Mouse (Mus musculus): ENCODE measurements around the gene Rpsa. TPM values are rescaled to one million over a fixed set of nuclear protein-coding genes. Genes with fewer than 3 reads are reported as not detected.

Gene Rpsa
- polyA plus RNA-seq, 1 experiment: 7,213 TPM

GRCm38 (mm10) chr9:120151152-120151551 lies 23.7 kb downstream of the Rpsa start:
- peaks cover 29% of the 10 kb centered on the region for H3K27me3 ChIP-seq (replicated peaks)

GRCm38 (mm10) chr9:120151906-120152399 lies 24.5 kb downstream of the Rpsa start:
- TF ChIP-seq FLI1 (IDR thresholded peaks at IDR 0.05; ENCODE audit: low read length) (no peak), GATA1 (IDR thresholded peaks at IDR 0.05; ENCODE audit: borderline replicate concordance, low read length) (no peak)
- no peak overlapping the region for H3K4me3 ChIP-seq (replicated peaks)
- no peaks in the 10 kb centered on the region for H3K36me3 ChIP-seq (replicated peaks; ENCODE audit: low read length)
- H3K4me1 ChIP-seq: no peaks in the 10 kb centered on the region
- H3K27me3 ChIP-seq (replicated peaks): peaks cover 31% of the 10 kb centered on the region
- H3K9me3 ChIP-seq: no peaks in the 10 kb centered on the region

More at GRCm38 (mm10) chr9:120151152-120151551, 23.7 kb downstream of the Rpsa start:
- Histone ChIP-seq H3K9me3 (no peaks in the 10 kb centered on the region), H3K36me3 (replicated peaks; ENCODE audit: low read length) (no peaks in the 10 kb centered on the region), H3K4me3 (replicated peaks) (no peak overlapping the region), H3K4me1 (no peaks in the 10 kb centered on the region)
- no peak for TF ChIP-seq FLI1 (IDR thresholded peaks at IDR 0.05; ENCODE audit: low read length)
- TF ChIP-seq GATA1 (IDR thresholded peaks at IDR 0.05; ENCODE audit: borderline replicate concordance, low read length): no peak

GRCm38 (mm10) chr9:120158047-120158446 lies 30.6 kb downstream of the Rpsa start:
- no peak overlapping the region for H3K4me3 ChIP-seq (replicated peaks)
- peaks cover 14% of the 10 kb centered on the region for H3K27me3 ChIP-seq (replicated peaks)
- peaks cover 5% of the 10 kb centered on the region; the same call in 1 of the 2 replicates for H3K4me1 ChIP-seq
- TF ChIP-seq GATA1 (IDR thresholded peaks at IDR 0.05; ENCODE audit: borderline replicate concordance, low read length): no peak
- TF ChIP-seq FLI1 (IDR thresholded peaks at IDR 0.05; ENCODE audit: low read length): no peak
- peaks cover 12% of the 10 kb centered on the region; the same call in 1 of the 2 replicates for H3K9me3 ChIP-seq
- H3K36me3 ChIP-seq (replicated peaks; ENCODE audit: low read length): no peaks in the 10 kb centered on the region

GRCm38 (mm10) chr9:120163862-120164261 lies 36.4 kb downstream of the Rpsa start:
- TF ChIP-seq FLI1 (IDR thresholded peaks at IDR 0.05; ENCODE audit: low read length): no peak
- TF ChIP-seq GATA1 (IDR thresholded peaks at IDR 0.05; ENCODE audit: borderline replicate concordance, low read length): no peak
- Histone ChIP-seq H3K27me3 (replicated peaks) (peaks cover 19% of the 10 kb centered on the region), H3K4me1 (no peaks in the 10 kb centered on the region), H3K9me3 (peaks cover 9% of the 10 kb centered on the region; the same call in 1 of the 2 replicates), H3K4me3 (replicated peaks) (no peak overlapping the region), H3K36me3 (replicated peaks; ENCODE audit: low read length) (no peaks in the 10 kb centered on the region)

- Histone ChIP-seq H3K4me1 (no peaks in the 10 kb centered on the region), H3K9me3 (peaks cover 10% of the 10 kb centered on the region), H3K36me3 (replicated peaks; ENCODE audit: low read length) (no peaks in the 10 kb centered on the region), H3K27me3 (replicated peaks) (peaks cover 23% of the 10 kb centered on the region), H3K4me3 (replicated peaks) (no peak overlapping the region)
- TF ChIP-seq GATA1 (IDR thresholded peaks at IDR 0.05; ENCODE audit: borderline replicate concordance, low read length) (no peak), FLI1 (IDR thresholded peaks at IDR 0.05; ENCODE audit: low read length) (no peak)
Measured at GRCm38 (mm10) chr9:120167826-120168225, 40.3 kb downstream of the Rpsa start.

- Histone ChIP-seq H3K9me3 (peaks cover 24% of the 10 kb centered on the region), H3K27me3 (replicated peaks) (peaks cover 22% of the 10 kb centered on the region), H3K4me3 (replicated peaks) (no peak overlapping the region), H3K4me1 (no peaks in the 10 kb centered on the region), H3K36me3 (replicated peaks; ENCODE audit: low read length) (no peaks in the 10 kb centered on the region)
- TF ChIP-seq GATA1 (IDR thresholded peaks at IDR 0.05; ENCODE audit: borderline replicate concordance, low read length) (no peak), FLI1 (IDR thresholded peaks at IDR 0.05; ENCODE audit: low read length) (no peak)
Measured at GRCm38 (mm10) chr9:120171295-120171694, 43.8 kb downstream of the Rpsa start.

- TF ChIP-seq FLI1 (IDR thresholded peaks at IDR 0.05; ENCODE audit: low read length) (no peak), GATA1 (IDR thresholded peaks at IDR 0.05; ENCODE audit: borderline replicate concordance, low read length) (no peak)
- Histone ChIP-seq H3K4me3 (replicated peaks) (no peak overlapping the region), H3K9me3 (peaks cover 24% of the 10 kb centered on the region), H3K27me3 (replicated peaks) (peaks cover 14% of the 10 kb centered on the region), H3K4me1 (no peaks in the 10 kb centered on the region), H3K36me3 (replicated peaks; ENCODE audit: low read length) (no peaks in the 10 kb centered on the region)
Measured at GRCm38 (mm10) chr9:120174436-120175137, 47.1 kb downstream of the Rpsa start.

GRCm38 (mm10) chr9:120178813-120179212 lies 51.3 kb downstream of the Rpsa start:
- TF ChIP-seq FLI1 (IDR thresholded peaks at IDR 0.05; ENCODE audit: low read length): no peak
- no peak for TF ChIP-seq GATA1 (IDR thresholded peaks at IDR 0.05; ENCODE audit: borderline replicate concordance, low read length)
- H3K27me3 ChIP-seq (replicated peaks): peaks cover 16% of the 10 kb centered on the region
- H3K4me3 ChIP-seq (replicated peaks): no peak overlapping the region
- H3K9me3 ChIP-seq: peaks cover 4% of the 10 kb centered on the region
- H3K36me3 ChIP-seq (replicated peaks; ENCODE audit: low read length): no peaks in the 10 kb centered on the region
- no peaks in the 10 kb centered on the region for H3K4me1 ChIP-seq

Other genes with a start within 250 kb of the Rpsa start
- 9.9 and 15.8 TPM in 2 replicates for gene Wdr48, start 232.8 kb upstream of the Rpsa start, polyA plus RNA-seq (2012; ENCODE audit: insufficient read depth, low replicate concordance)
- gene Gorasp1, start 190.1 kb upstream of the Rpsa start, polyA plus RNA-seq (2012; ENCODE audit: insufficient read depth, low replicate concordance): 11.6 and 11.7 TPM in 2 replicates
- 0.26 TPM in 1 of 2 replicates, not detected in the other for gene Ttc21a, start 190.1 kb upstream of the Rpsa start, polyA plus RNA-seq (2012; ENCODE audit: insufficient read depth, low replicate concordance)
- gene Csrnp1, start 143.0 kb upstream of the Rpsa start, polyA plus RNA-seq (2012; ENCODE audit: insufficient read depth, low replicate concordance): 10.6 and 25.7 TPM in 2 replicates
- gene Xirp1, start 104.1 kb upstream of the Rpsa start, polyA plus RNA-seq (2012; ENCODE audit: insufficient read depth, low replicate concordance): not detected in 2 replicates
- 0.73 TPM in 1 of 2 replicates, not detected in the other for gene Cx3cr1, start 57.8 kb upstream of the Rpsa start, polyA plus RNA-seq (2012; ENCODE audit: insufficient read depth, low replicate concordance)
- gene Ccr8, start 35.6 kb upstream of the Rpsa start, polyA plus RNA-seq (2012; ENCODE audit: insufficient read depth, low replicate concordance): not detected in 2 replicates
- 45.8 and 48.0 TPM in 2 replicates for gene Slc25a38, start 17.3 kb upstream of the Rpsa start, polyA plus RNA-seq (2012; ENCODE audit: insufficient read depth, low replicate concordance)
- gene Mobp, start 22.0 kb downstream of the Rpsa start, polyA plus RNA-seq (2012; ENCODE audit: insufficient read depth, low replicate concordance): not detected in 2 replicates
- gene Myrip, start 173.8 kb downstream of the Rpsa start, polyA plus RNA-seq (2012; ENCODE audit: insufficient read depth, low replicate concordance): not detected in 2 replicates

Data from megakaryocyte, embryonic 14.5 days (primary cell).